Mouse (Mus musculus): ENCODE results near the gene Setd5. TPM values are rescaled to one million over a fixed set of nuclear protein-coding genes. Genes with fewer than 3 reads are reported as not detected.
A peak's percentile ranks its signal among the peaks of the same experiment; 100 is the strongest.

Gene Setd5
- total RNA-seq (2015) (81.1 and 84.2 TPM in 2 replicates), total RNA-seq (2017) (46.1 and 63.6 TPM in 2 replicates)

GRCm38 (mm10) chr6:113076686-113077516, at the start of gene Setd5:
Setd5 (plus strand) TSS chr6:113077365.
- ATAC-seq (ENCODE audit: poor library complexity, severe bottlenecking): peak; percentile 68

GRCm38 (mm10) chr6:113027446-113027845, 49.7 kb upstream of the Setd5 start:
- no peak for ATAC-seq (ENCODE audit: poor library complexity, severe bottlenecking)

GRCm38 (mm10) chr6:113029006-113029405, 48.2 kb upstream of the Setd5 start:
- no peak for ATAC-seq (ENCODE audit: poor library complexity, severe bottlenecking)

- no peak for ATAC-seq (ENCODE audit: poor library complexity, severe bottlenecking)
These were observed 46.6 kb upstream of the Setd5 start for GRCm38 (mm10) chr6:113030553-113030952.

DNA sequence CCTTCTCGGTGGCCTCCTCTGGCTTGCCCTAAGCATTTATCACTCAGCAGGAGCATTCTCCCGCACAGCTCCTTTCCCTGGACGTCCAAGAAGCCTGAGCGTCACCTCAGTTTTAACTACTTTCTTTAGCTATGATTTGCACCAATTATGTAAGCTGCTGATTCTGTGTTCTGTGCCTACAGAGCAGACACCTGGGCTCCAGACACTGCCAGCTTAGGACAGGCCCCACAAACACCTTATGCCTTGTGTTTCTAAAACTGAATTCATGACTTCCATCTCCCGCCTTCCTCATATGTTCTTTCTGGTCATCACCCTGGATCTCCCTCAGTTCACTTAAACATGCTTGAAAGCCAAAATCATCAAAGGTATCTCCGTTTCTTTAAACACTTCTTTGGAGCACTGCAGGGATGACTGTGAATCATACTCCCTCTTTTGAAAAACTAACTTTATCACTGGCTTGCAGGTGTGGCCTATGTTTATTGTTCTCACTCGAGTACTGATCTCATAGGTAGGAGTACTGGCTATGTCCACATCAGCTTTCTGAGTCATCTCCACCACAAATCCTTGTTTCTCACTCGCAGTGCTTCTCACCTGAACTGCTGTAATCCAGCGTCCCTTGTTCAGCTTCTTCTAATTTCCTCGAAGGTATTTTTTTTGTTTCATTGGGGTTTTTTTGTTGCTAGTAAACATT, 46.0 kb upstream of the Setd5 start:
- no peak for ATAC-seq (ENCODE audit: poor library complexity, severe bottlenecking)

DNA sequence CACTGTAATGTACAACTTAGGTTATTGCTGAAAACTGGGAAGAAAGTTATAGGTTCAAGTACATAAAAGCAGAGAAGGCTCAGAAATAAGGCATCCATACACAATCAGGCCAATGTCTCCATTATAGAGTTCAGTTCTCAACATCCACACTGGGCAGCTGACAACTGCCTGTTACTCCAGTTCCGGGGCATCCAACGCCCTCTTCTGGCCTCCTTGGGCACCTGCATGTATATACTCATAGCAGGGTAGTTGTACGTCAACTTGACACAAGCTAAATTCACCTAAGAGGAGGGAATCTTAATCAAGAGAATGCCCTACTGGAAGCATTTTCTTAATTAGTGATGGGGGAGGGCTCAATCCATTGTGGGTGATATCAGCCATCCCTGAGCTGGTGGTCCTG, 45.0 kb upstream of the Setd5 start:
- no peak for ATAC-seq (ENCODE audit: poor library complexity, severe bottlenecking)

GRCm38 (mm10) chr6:113033185-113033584, 44.0 kb upstream of the Setd5 start:
- ATAC-seq (ENCODE audit: poor library complexity, severe bottlenecking): no peak

GRCm38 (mm10) chr6:113034466-113034865, 42.7 kb upstream of the Setd5 start:
- no peak for ATAC-seq (ENCODE audit: poor library complexity, severe bottlenecking)

DNA sequence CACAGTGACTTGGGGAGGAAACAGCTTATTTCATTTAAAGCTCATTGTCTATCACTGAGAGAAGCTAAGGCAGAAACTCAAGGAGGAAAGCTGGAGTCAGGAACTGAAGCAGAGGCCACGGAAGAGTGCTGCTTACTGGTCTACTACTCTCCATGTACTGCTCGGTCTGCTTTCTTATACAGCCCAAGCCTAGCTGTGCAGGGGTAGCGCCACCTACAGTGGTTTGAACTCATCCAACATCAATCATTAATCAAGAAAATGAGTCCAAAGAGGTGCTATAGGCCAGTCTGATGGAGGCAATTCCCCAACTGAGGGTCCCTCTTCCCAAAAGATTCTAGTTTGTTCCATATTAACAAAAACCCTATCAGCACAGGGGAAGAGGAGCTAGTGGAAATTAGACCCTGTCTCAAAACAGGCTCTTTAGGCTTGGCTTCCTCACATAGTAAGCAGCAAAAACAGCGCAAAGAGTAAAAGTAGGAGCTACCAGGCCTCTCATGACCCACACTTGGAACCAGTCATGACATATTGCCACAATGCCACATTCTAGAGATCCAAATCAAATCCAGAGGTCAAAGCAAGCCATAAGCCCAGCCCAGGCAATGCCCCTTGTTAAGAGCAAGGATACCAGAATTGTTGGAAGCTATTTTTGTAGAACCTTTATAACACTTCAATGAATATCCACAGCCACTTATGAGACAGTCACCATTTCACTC, 40.5 kb upstream of the Setd5 start:
- ATAC-seq (ENCODE audit: poor library complexity, severe bottlenecking): no peak

DNA sequence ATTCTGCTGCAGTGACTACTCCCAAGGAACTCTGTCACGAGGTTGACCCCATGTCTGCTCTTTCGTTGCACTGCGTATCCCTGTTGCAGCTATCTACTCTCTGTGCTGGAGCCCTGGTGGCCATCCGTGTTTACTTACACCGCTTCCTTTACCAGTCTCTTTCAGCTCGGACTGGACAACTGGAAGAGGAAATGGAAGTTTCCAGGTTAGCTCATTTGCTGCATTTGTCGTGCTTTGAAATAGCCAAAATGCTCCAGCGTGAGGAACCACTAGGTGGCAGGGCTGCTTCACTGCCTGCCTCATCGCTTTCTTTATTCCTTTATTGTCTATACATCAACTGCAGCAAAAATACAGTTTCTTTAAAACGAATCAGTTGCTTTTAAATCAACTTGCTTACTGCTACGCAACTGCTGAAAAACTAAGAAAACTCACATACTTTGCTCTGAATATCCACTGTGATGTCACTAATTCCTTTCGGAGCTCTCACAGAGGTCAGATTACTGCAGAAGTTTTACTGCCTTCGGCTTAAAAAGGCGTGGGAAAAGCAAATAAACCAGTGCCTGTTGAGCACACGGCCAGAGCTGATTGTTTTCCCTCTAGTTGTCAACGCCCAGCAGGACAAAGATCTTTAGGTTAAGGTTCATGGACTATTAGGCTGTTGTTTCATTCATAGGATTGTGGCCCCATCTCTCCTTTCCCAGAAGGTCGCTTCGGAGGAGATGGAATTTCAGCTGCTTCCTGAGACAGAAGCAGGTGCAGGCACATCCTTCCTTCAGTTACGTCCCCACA, 39.0 kb upstream of the Setd5 start:
- ATAC-seq (ENCODE audit: poor library complexity, severe bottlenecking): peak; percentile 93

- ATAC-seq (ENCODE audit: poor library complexity, severe bottlenecking): no peak
These were observed 38.5 kb upstream of the Setd5 start for GRCm38 (mm10) chr6:113038735-113039058.

- no peak for ATAC-seq (ENCODE audit: poor library complexity, severe bottlenecking)
These were observed 36.8 kb upstream of the Setd5 start for GRCm38 (mm10) chr6:113040319-113040718.

DNA sequence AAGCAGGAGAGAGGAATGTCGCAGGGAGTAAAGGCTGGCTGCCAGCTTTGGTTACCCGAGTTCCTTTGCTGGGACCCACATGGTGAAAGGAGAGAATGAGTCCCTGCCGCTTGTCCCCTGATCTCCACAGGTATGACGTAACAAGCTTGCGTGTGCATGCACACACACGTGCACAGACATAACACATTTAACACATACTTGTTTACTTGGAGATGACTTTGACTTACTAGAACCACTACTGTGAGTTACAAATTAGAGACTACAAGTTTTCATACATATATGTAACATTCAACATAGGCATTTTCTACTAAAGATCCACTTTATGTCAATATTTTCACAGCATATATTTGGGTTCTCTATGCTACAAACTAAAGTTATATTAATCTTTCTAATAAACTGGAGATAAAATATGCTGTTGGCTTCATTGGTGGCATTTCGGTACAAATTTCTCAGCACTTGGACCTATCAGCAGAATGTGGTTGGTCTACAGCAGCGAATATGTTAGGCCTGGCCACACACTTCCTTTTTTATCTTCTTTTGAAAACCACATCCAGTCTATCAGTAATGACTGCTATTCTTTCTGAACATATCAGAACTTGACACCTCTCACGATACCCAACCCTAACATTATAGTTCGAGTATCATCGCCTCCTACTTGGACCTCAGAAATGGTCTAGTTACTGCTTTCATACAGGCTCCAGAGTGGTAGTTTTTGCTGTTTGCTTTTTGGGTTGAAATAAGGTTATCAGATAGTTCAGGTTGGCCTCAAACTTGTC, 35.8 kb upstream of the Setd5 start:
- no peak for ATAC-seq (ENCODE audit: poor library complexity, severe bottlenecking)

DNA sequence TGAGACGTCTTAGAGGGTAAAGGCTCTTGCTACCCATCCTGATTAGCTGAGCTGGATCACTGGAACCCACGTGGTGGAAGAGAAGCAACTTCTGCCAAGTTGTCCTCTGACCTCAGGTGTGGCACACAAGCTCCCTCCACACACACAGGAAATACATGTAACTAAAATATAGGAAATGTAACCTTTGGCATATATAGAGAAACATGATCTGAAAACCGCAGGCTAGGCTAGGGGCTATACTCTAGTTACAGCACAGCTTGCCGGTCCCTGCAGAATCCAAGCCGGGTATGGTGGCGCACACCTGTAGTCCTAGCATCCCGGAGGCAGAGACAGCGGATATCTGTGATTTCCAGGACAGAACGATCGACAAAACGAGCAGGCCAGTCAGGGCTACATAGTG, 31.6 kb upstream of the Setd5 start:
- peak; percentile 5 for ATAC-seq (ENCODE audit: poor library complexity, severe bottlenecking)

- peak; percentile 96 for ATAC-seq (ENCODE audit: poor library complexity, severe bottlenecking)
These were observed 30.9 kb upstream of the Setd5 start, which contains the start of gene Thumpd3 for GRCm38 (mm10) chr6:113046041-113046975. Thumpd3 (plus strand) TSS chr6:113046225.

DNA sequence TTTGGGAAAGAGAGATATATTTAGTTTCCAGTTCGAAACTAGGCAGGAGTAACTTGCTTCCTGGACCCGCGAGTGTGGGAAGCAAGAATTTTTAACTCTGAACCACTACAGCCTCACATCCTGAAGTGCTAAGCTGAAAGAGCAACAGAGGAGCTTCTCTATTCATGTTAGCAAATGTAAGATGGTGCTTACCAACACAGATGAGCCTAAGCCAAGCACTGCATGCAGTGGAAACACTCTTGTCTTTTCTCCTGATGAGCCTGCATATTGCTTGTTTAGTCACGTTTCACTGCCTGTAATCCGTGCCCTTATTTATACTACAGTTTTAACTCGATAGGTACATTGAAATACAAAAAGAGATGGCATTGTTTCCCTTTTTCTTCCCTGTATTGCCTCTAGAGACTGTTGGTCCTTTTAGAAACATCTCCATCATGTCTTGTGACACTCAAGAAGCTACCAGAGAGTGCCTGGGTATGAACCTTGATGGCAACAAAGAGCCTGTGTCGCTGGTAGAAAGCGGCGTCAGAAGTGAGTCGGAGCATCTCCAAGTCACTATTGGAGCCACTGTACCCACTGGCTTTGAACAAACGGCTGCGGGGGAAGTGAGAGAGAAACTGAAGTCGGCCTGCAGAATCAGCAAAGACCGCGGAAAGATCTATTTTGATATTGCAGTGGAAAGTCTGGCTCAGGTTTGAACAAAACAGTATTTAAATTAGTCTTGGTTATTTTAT, 30.0 kb upstream of the Setd5 start:
- no peak for ATAC-seq (ENCODE audit: poor library complexity, severe bottlenecking)

DNA sequence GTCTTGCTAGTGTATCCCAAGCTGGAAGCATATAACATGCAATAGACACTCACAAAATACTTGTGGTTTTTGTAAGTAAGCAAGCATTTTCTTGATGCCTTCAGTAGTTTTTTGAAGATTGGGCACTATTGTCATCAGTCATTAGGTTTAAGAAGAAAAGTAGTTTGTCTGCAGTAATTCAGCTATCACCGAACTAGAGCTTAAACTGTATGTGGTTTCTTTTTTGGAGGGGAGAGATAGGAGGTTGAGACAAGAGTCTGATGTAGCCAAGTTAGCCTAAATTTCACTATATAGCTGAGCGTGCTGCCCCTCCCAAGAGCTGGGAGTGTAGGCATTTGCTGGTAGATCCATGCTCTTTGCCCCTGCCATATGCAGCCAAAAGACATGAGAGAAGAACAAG, 28.8 kb upstream of the Setd5 start:
- no peak for ATAC-seq (ENCODE audit: poor library complexity, severe bottlenecking)

DNA sequence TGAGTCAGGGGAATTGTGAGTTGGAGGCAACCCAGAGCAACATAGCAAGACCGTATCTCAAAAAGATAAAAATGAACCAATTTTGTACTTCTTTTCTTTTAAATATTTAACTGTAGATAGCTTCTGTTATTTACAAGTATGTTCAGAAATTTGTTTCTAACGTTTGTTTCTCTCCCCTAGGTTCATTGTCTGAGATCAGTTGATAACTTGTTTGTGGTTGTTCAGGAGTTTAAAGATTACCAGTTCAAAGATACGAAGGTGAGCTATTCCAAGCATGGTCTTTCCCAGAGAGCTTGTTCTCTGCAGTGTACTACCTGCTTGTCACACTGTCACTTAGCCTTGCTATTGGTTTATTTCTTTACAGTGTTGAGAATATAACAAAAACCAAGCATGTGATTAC, 28.0 kb upstream of the Setd5 start:
- ATAC-seq (ENCODE audit: poor library complexity, severe bottlenecking): no peak

Data from megakaryocyte, adult 5-6 weeks (primary cell).